In genomic region chr6:116131771-116132170, GRCm38 (mm10) we compare ENCODE assay signal across 20 mouse cellular contexts.
DNase-seq lines count a peak whose midpoint lies in the region; ATAC-seq and TF ChIP-seq lines count a peak whose summit lies in the region.
"Had no signal": no experiment of that assay in that cellular context is flagged by ENCODE, and none has a peak within 500 bp of the region (broad histone marks: within the 10 kb centered on the region; RNA-seq: fewer than 3 reads in every experiment).

No protein-coding gene starts in this region.

- DNase-seq in liver, adult 2 months (ENCODE audit: extremely low read depth, low read depth, low spot score) = peak; percentile 66
- no peak for DNase-seq in liver, postnatal 0 days
- no peak for DNase-seq in forebrain, postnatal 0 days
- DNase-seq in cerebellum, adult 18-20 months = no peak
- DNase-seq: adrenal gland, postnatal 10 days; cerebellum, adult 8-10 months; cerebellum, postnatal 14 days; gastrocnemius, adult 2 months; gastrocnemius, postnatal 25 days; heart, adult 11 months; heart, postnatal 36 days had no signal

- no peak for ATAC-seq in liver, postnatal 0 days
- ATAC-seq in inflammation-experienced regulatory T-cells, adult 6 months = peak; percentile 30
- ATAC-seq in monocyte, adult 5-6 weeks (replicated peaks; ENCODE audit: insufficient number of reproducible peaks, low FRiP score, low TSS enrichment, poor library complexity, severe bottlenecking) = peak; percentile 81
- ATAC-seq in CD4-positive, CD25-positive, alpha-beta regulatory T cell, adult 4 months = no peak
- ATAC-seq in forebrain, postnatal 0 days = no peak
- ATAC-seq: forebrain, embryonic 13.5 days; hindbrain, embryonic 16.5 days had no signal

- TF ChIP-seq POLR2A in liver, adult 2 months (IDR thresholded peaks at IDR 0.05; ENCODE audit: extremely low read depth, insufficient read depth, low read length) = no peak
- no peak for TF ChIP-seq POLR2A in bone marrow macrophage, adult 2 months (IDR thresholded peaks at IDR 0.05; ENCODE audit: borderline replicate concordance, low read depth, low read length)

- peaks cover 4% of the 10 kb centered on the region for H3K4me1 ChIP-seq in liver, adult 2 months (ENCODE audit: control insufficient read depth, insufficient read depth, low read length)
- H3K4me1 ChIP-seq in liver, postnatal 0 days (ENCODE audit: insufficient read depth) = no peaks in the 10 kb centered on the region
- peaks cover 36% of the 10 kb centered on the region for H3K4me1 ChIP-seq in bone marrow macrophage, adult 2 months (ENCODE audit: control insufficient read depth, insufficient read depth, low read length)
- 0 out of 2 replicates have a peak, but pooled peaks cover 4% of the 10 kb centered on the region for H3K4me1 ChIP-seq in forebrain, postnatal 0 days (ENCODE audit: insufficient read depth)
- H3K4me1 ChIP-seq: forebrain, embryonic 13.5 days; heart, embryonic 13.5 days; hindbrain, embryonic 12.5 days had no signal

- WGBS in liver, adult 2 months = 21% methylated on average over 1 of the region's 1 CpGs
- 67% methylated on average over 1 of the region's 1 CpGs for WGBS in liver, postnatal 0 days (ENCODE audit: insufficient replicate concordance)
- 90% methylated on average over 1 of the region's 1 CpGs for WGBS in forebrain, postnatal 0 days

- H3K27ac ChIP-seq in liver, adult 2 months (replicated peaks; ENCODE audit: insufficient read depth, low read depth, low read length) = no peak overlapping the region
- H3K27ac ChIP-seq in liver, postnatal 0 days (ENCODE audit: low read depth) = no peak overlapping the region
- peak overlapping the region; percentile 74 for H3K27ac ChIP-seq in bone marrow macrophage, adult 2 months (ENCODE audit: insufficient read depth, low read depth, low read length)
- no peak overlapping the region for H3K27ac ChIP-seq in forebrain, postnatal 0 days (ENCODE audit: low read depth, low read length)
- H3K27ac ChIP-seq: embryonic facial prominence, embryonic 13.5 days; forebrain, embryonic 13.5 days; gastrocnemius, adult 2 months; heart, embryonic 13.5 days; hindbrain, embryonic 12.5 days had no signal

- TF ChIP-seq CTCF in liver, adult 2 months (IDR thresholded peaks at IDR 0.05; ENCODE audit: low read depth, low read length) = no peak
- TF ChIP-seq CTCF in liver, postnatal 0 days (IDR thresholded peaks at IDR 0.05; ENCODE audit: low read depth) = no peak
- no peak for TF ChIP-seq CTCF in bone marrow macrophage, adult 2 months (IDR thresholded peaks at IDR 0.05; ENCODE audit: low read depth, low read length)
- TF ChIP-seq CTCF in forebrain, postnatal 0 days (IDR thresholded peaks at IDR 0.05; ENCODE audit: low read depth) = no peak

- H3K27me3 ChIP-seq in liver, adult 2 months (ENCODE audit: control insufficient read depth, insufficient read depth, low read length) = no peaks in the 10 kb centered on the region
- H3K27me3 ChIP-seq in liver, postnatal 0 days (ENCODE audit: insufficient read depth, low read length) = no peaks in the 10 kb centered on the region
- no peaks in the 10 kb centered on the region for H3K27me3 ChIP-seq in forebrain, postnatal 0 days (ENCODE audit: insufficient read depth, low read length)
- H3K27me3 ChIP-seq: embryonic facial prominence, embryonic 13.5 days; forebrain, embryonic 13.5 days; heart, embryonic 13.5 days; hindbrain, embryonic 12.5 days had no signal

- TF ChIP-seq EP300 in liver, postnatal 0 days (IDR thresholded peaks at IDR 0.05; ENCODE audit: low read depth) = no peak

- H3K36me3 ChIP-seq in liver, adult 2 months (ENCODE audit: control insufficient read depth, insufficient read depth, low read length) = no peaks in the 10 kb centered on the region
- peaks cover 5% of the 10 kb centered on the region; the same call in 1 of the 2 replicates for H3K36me3 ChIP-seq in liver, postnatal 0 days (replicated peaks; ENCODE audit: insufficient read depth, low read length)
- H3K36me3 ChIP-seq in forebrain, postnatal 0 days (ENCODE audit: insufficient read depth) = no peaks in the 10 kb centered on the region

- H3K79me2 ChIP-seq in liver, adult 2 months (ENCODE audit: control insufficient read depth, insufficient read depth, low read length) = peaks cover 6% of the 10 kb centered on the region; the same call in 1 of the 2 replicates

- no peaks in the 10 kb centered on the region for H3K9me3 ChIP-seq in liver, postnatal 0 days (ENCODE audit: low read length)
- H3K9me3 ChIP-seq in forebrain, postnatal 0 days (ENCODE audit: low read length) = no peaks in the 10 kb centered on the region
- H3K9me3 ChIP-seq: embryonic facial prominence, embryonic 13.5 days; forebrain, embryonic 13.5 days; heart, embryonic 13.5 days; hindbrain, embryonic 12.5 days had no signal

- no peak overlapping the region for H3K4me3 ChIP-seq in liver, adult 2 months (ENCODE audit: insufficient read depth, low read depth, low read length)
- H3K4me3 ChIP-seq in liver, postnatal 0 days (ENCODE audit: low read depth, low read length) = no peak overlapping the region
- no peak overlapping the region; the same call in 1 of the 2 replicates for H3K4me3 ChIP-seq in bone marrow macrophage, adult 2 months (ENCODE audit: insufficient read depth, low read length)
- H3K4me3 ChIP-seq in forebrain, postnatal 0 days (ENCODE audit: low read depth, low read length) = no peak overlapping the region
- H3K4me3 ChIP-seq: embryonic facial prominence, embryonic 13.5 days; forebrain, embryonic 13.5 days; gastrocnemius, adult 2 months; heart, embryonic 13.5 days; hindbrain, embryonic 12.5 days had no signal

- H3K4me2 ChIP-seq in liver, postnatal 0 days (ENCODE audit: low read depth, low read length) = no peak overlapping the region
- H3K4me2 ChIP-seq in forebrain, postnatal 0 days (ENCODE audit: low read depth) = no peak overlapping the region
- H3K4me2 ChIP-seq: embryonic facial prominence, embryonic 13.5 days; forebrain, embryonic 13.5 days; heart, embryonic 13.5 days; hindbrain, embryonic 12.5 days had no signal

- H3K9ac ChIP-seq in liver, adult 2 months (ENCODE audit: low read depth, low read length) = no peak overlapping the region
- no peak overlapping the region for H3K9ac ChIP-seq in liver, postnatal 0 days (replicated peaks)
- H3K9ac ChIP-seq in forebrain, postnatal 0 days = no peak overlapping the region
- H3K9ac ChIP-seq: embryonic facial prominence, embryonic 13.5 days; forebrain, embryonic 13.5 days; heart, embryonic 13.5 days; hindbrain, embryonic 12.5 days had no signal

Comparison
In these comparisons a context has a peak if more than half of its experiments do, and no peak if none do; other contexts are left out.
1. ATAC-seq: peak in inflammation-experienced regulatory T-cells, adult 6 months (single experiment) and monocyte, adult 5-6 weeks (single experiment); none in liver, postnatal 0 days (single experiment), CD4-positive, CD25-positive, alpha-beta regulatory T cell, adult 4 months (single experiment) and forebrain, postnatal 0 days (single experiment).